Mouse (Mus musculus) myocyte (in vitro differentiated cells): ENCODE data around the gene Gm10837. TPM values are rescaled to one million over a fixed set of nuclear protein-coding genes. Genes with fewer than 3 reads are reported as not detected.

ENCODE experiments used
- H3K27me3 ChIP-seq: one replicate; pipeline ENCODE4 v1.6.1; 2011; ENCODE audit not compliant: control insufficient read depth, insufficient read depth, insufficient read length
- H3K36me3 ChIP-seq: one replicate; pipeline ENCODE4 v1.6.1; 2011; ENCODE audit not compliant: control insufficient read depth, insufficient read depth
- H3K4me2 ChIP-seq: one replicate; pipeline ENCODE4 v1.6.1; 2011; ENCODE audit warnings: low read depth, control low read depth
- H3K4me3 ChIP-seq: one replicate; pipeline ENCODE4 v1.5.1; 2011; ENCODE audit warnings: mild to moderate bottlenecking, control low read depth, moderate library complexity
- H3K79me2 ChIP-seq: one replicate; pipeline ENCODE4 v1.6.1; 2011; ENCODE audit not compliant: control insufficient read depth, insufficient read depth
- H3ac ChIP-seq: one replicate; pipeline ENCODE4 v1.6.1; 2011; ENCODE audit not compliant: control insufficient read depth, insufficient read length
- CEBPB ChIP-seq: IDR thresholded peaks from 2 replicates; pipeline ENCODE4 v1.6.1; 2011; ENCODE audit warnings: mild to moderate bottlenecking, moderate library complexity; ENCODE audit not compliant: poor library complexity, insufficient read depth, severe bottlenecking
- E2F4 ChIP-seq: IDR thresholded peaks from one replicate; pipeline ENCODE4 v1.6.1; 2011; ENCODE audit warnings: mild to moderate bottlenecking, control low read depth, moderate library complexity; ENCODE audit not compliant: insufficient read depth
- MAX ChIP-seq: IDR thresholded peaks from one replicate; pipeline ENCODE4 v1.6.1; 2011; ENCODE audit warnings: low read depth, mild to moderate bottlenecking, control low read depth
- MYOD1 ChIP-seq, 3 experiments: IDR thresholded peaks; one replicate each; pipeline ENCODE4 v1.6.1; 2011; ENCODE audit warnings: control low read depth in 2 of 3, low read depth in 2 of 3, mild to moderate bottlenecking in 2 of 3, moderate library complexity in 1 of 3; ENCODE audit not compliant: insufficient read length in 2 of 3, control insufficient read depth in 1 of 3
- MYOG ChIP-seq, 3 experiments: IDR thresholded peaks; one replicate each; pipeline ENCODE4 v1.6.1; 2011; ENCODE audit warnings: control low read depth in 2 of 3, low read depth in 2 of 3, mild to moderate bottlenecking in 2 of 3; ENCODE audit not compliant: insufficient read length in 2 of 3, control insufficient read depth in 1 of 3, insufficient read depth in 1 of 3
- POLR2A ChIP-seq: IDR thresholded peaks from one replicate; pipeline ENCODE4 v1.6.1; 2011; ENCODE audit warnings: low read depth, mild to moderate bottlenecking, control low read depth, moderate library complexity; ENCODE audit not compliant: insufficient read length
- POLR2AphosphoS2 ChIP-seq: IDR thresholded peaks from one replicate; pipeline ENCODE4 v1.6.1; 2011; ENCODE audit warnings: low read depth, control low read depth; ENCODE audit not compliant: insufficient read length
- REST ChIP-seq: IDR thresholded peaks from one replicate; pipeline ENCODE4 v1.6.1; 2011; ENCODE audit warnings: mild to moderate bottlenecking, control low read depth, moderate library complexity; ENCODE audit not compliant: insufficient read depth, insufficient read length
- SRF ChIP-seq: IDR thresholded peaks from one replicate; pipeline ENCODE4 v1.6.1; 2011; ENCODE audit warnings: low read depth; ENCODE audit not compliant: control insufficient read depth, insufficient read length
- TCF12 ChIP-seq: IDR thresholded peaks from one replicate; pipeline ENCODE4 v1.6.1; 2011; ENCODE audit warnings: mild to moderate bottlenecking, control low read depth; ENCODE audit not compliant: poor library complexity, insufficient read depth, severe bottlenecking
- TCF3 ChIP-seq: IDR thresholded peaks from one replicate; pipeline ENCODE4 v1.6.1; 2011; ENCODE audit warnings: low read depth, control low read depth; ENCODE audit not compliant: insufficient read length
- polyA plus RNA-seq: library from polyadenylated mRNA; unstranded; fragments of >200 nt; fragmentation: generic; extraction: Trizol; gene quantifications from one replicate; pipeline ENCODE4 v1.2.1, GENCODE M21; 2012; ENCODE audit warnings: missing spikeins

The Gm10837 gene
- polyA plus RNA-seq, 1 experiment = not detected

GRCm38 (mm10) chr14:122451551-122452145, 38.7 kb upstream of the Gm10837 start:
- no peaks in the 10 kb centered on the region for H3K36me3 ChIP-seq
- no peak overlapping the region for H3K4me2 ChIP-seq
- H3K4me3 ChIP-seq = no peak overlapping the region
- no peaks in the 10 kb centered on the region for H3K79me2 ChIP-seq
- TF ChIP-seq TCF3 (no peak), SRF (no peak), MYOD1 (IDR thresholded peaks at IDR 0.05; ENCODE audit: control insufficient read depth in 1 of 3, insufficient read length in 2 of 3, low read depth in 2 of 3) (no peak), TCF12 (no peak), POLR2AphosphoS2 (no peak), E2F4 (no peak), CEBPB (no peak), POLR2A (no peak)
- H3K27me3 ChIP-seq = peaks cover 20% of the 10 kb centered on the region
- no peak overlapping the region for H3ac ChIP-seq

- H3K4me3 ChIP-seq = no peak overlapping the region
Measured at GRCm38 (mm10) chr14:122452701-122453387, 37.5 kb upstream of the Gm10837 start.

GRCm38 (mm10) chr14:122453388-122453995, 36.9 kb upstream of the Gm10837 start:
- no peaks in the 10 kb centered on the region for H3K79me2 ChIP-seq
- TF ChIP-seq MYOD1 (IDR thresholded peaks at IDR 0.05; ENCODE audit: control insufficient read depth in 1 of 3, insufficient read length in 2 of 3, low read depth in 2 of 3) (no peak), MAX (no peak)
- H3K4me2 ChIP-seq = no peak overlapping the region
- H3K4me3 ChIP-seq = no peak overlapping the region
- H3ac ChIP-seq = no peak overlapping the region
- H3K27me3 ChIP-seq = peaks cover 20% of the 10 kb centered on the region
- no peaks in the 10 kb centered on the region for H3K36me3 ChIP-seq

More at GRCm38 (mm10) chr14:122452701-122453387, 37.5 kb upstream of the Gm10837 start:
- peaks cover 20% of the 10 kb centered on the region for H3K27me3 ChIP-seq
- no peak overlapping the region for H3K4me2 ChIP-seq
- H3K36me3 ChIP-seq = no peaks in the 10 kb centered on the region
- no peak overlapping the region for H3ac ChIP-seq
- no peak for TF ChIP-seq TCF12
- TF ChIP-seq REST = no peak
- no peak for TF ChIP-seq E2F4
- TF ChIP-seq SRF = no peak
- no peak for TF ChIP-seq TCF3
- TF ChIP-seq MYOD1 (IDR thresholded peaks at IDR 0.05; ENCODE audit: control insufficient read depth in 1 of 3, insufficient read length in 2 of 3, low read depth in 2 of 3) = no peak
- no peak for TF ChIP-seq MYOG (IDR thresholded peaks at IDR 0.05; ENCODE audit: control insufficient read depth in 1 of 3, insufficient read depth in 1 of 3, insufficient read length in 2 of 3, low read depth in 2 of 3)
- H3K79me2 ChIP-seq = no peaks in the 10 kb centered on the region

GRCm38 (mm10) chr14:122453996-122454738, 36.2 kb upstream of the Gm10837 start:
- Histone ChIP-seq H3K27me3 (peaks cover 20% of the 10 kb centered on the region), H3K4me3 (no peak overlapping the region)
- TF ChIP-seq MAX (no peak), REST (no peak), E2F4 (no peak), MYOD1 (IDR thresholded peaks at IDR 0.05; ENCODE audit: control insufficient read depth in 1 of 3, insufficient read length in 2 of 3, low read depth in 2 of 3) (no peak), CEBPB (no peak), TCF12 (no peak), POLR2A (no peak)

More at GRCm38 (mm10) chr14:122453996-122454738, 36.2 kb upstream of the Gm10837 start:
- Histone ChIP-seq H3K36me3 (no peaks in the 10 kb centered on the region), H3K4me2 (no peak overlapping the region), H3K79me2 (no peaks in the 10 kb centered on the region), H3ac (no peak overlapping the region)
